Mouse (Mus musculus): ENCODE data around the gene Olfm3. TPM values are rescaled to one million over a fixed set of nuclear protein-coding genes. Genes with fewer than 3 reads are reported as not detected.
A peak's percentile ranks its signal among the peaks of the same experiment; 100 is the strongest.

Olfm3 gene
- polyA plus RNA-seq (2014; fragmentation: Nextera tagmentation; extraction: Ambion mirVana) = 0.84 and 1.0 TPM in 2 replicates

GRCm38 (mm10) chr3:114903924-114904438 is at the start of gene Olfm3:
Olfm3 (plus strand) TSS chr3:114904078.
- Histone ChIP-seq H3K27me3 (ENCODE audit: control insufficient read depth, insufficient read depth, low read length) (no peaks in the 10 kb centered on the region), H3K4me3 (ENCODE audit: low read depth, low read length) (peak within 1 kb of the TSS; percentile 35), H3K27ac (ENCODE audit: low read depth, low read length) (no peak within 1 kb of the TSS), H3K9ac (ENCODE audit: low read length) (peak within 1 kb of the TSS; percentile 23; the same call in 1 of the 2 replicates), H3K4me1 (replicated peaks; ENCODE audit: control insufficient read depth, insufficient read depth, low read length) (no peaks in the 10 kb centered on the region), H3K9me3 (ENCODE audit: control insufficient read depth, low read length) (no peaks in the 10 kb centered on the region), H3K36me3 (ENCODE audit: control insufficient read depth, insufficient read depth, low read length) (no peaks in the 10 kb centered on the region), H3K4me2 (ENCODE audit: low read depth, low read length, severe bottlenecking) (peak within 1 kb of the TSS; percentile 69)
- DNase-seq (ENCODE audit: low spot score) = peak; percentile 86
- 3% methylated on average over 21 of the region's 21 CpGs for WGBS
- peak; percentile 85 for ATAC-seq (replicated peaks; ENCODE audit: low FRiP score)

DNA sequence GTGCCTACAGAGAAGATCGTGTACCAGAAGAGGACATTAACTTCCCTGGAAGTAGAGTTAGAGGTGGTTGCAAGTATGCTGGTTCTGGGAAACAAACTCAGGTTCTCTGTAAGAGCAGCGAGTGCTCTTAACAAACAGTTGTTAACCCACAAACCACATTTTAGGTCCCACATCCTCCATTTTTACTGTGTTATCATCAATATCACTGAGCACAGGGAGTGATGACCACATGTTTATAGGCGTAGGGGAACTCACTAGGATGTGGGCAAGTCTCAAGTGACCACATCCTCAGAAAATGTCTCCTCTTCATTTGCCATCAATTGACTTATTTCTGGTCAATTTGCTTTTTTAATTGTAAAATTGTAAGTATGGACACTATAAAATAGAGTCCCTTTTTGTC is 14.1 kb upstream of the Olfm3 start:
- H3K9ac ChIP-seq (ENCODE audit: low read length) = no peak overlapping the region
- no peak for DNase-seq (ENCODE audit: low spot score)
- H3K27me3 ChIP-seq (ENCODE audit: control insufficient read depth, insufficient read depth, low read length) = no peaks in the 10 kb centered on the region
- H3K4me1 ChIP-seq (replicated peaks; ENCODE audit: control insufficient read depth, insufficient read depth, low read length) = no peaks in the 10 kb centered on the region
- no peaks in the 10 kb centered on the region for H3K36me3 ChIP-seq (ENCODE audit: control insufficient read depth, insufficient read depth, low read length)
- no peaks in the 10 kb centered on the region for H3K9me3 ChIP-seq (ENCODE audit: control insufficient read depth, low read length)
- no peak overlapping the region for H3K4me2 ChIP-seq (ENCODE audit: low read depth, low read length, severe bottlenecking)
- H3K27ac ChIP-seq (ENCODE audit: low read depth, low read length) = no peak overlapping the region
- no peak for ATAC-seq (replicated peaks; ENCODE audit: low FRiP score)
- 83% methylated on average over 3 of the region's 3 CpGs for WGBS
- no peak overlapping the region for H3K4me3 ChIP-seq (ENCODE audit: low read depth, low read length)

GRCm38 (mm10) chr3:114904633-114905423 is 950 bp downstream of the Olfm3 start:
- Histone ChIP-seq H3K4me1 (replicated peaks; ENCODE audit: control insufficient read depth, insufficient read depth, low read length) (no peaks in the 10 kb centered on the region), H3K9me3 (ENCODE audit: control insufficient read depth, low read length) (no peaks in the 10 kb centered on the region), H3K4me2 (ENCODE audit: low read depth, low read length, severe bottlenecking) (peak overlapping the region; percentile 69), H3K27me3 (ENCODE audit: control insufficient read depth, insufficient read depth, low read length) (no peaks in the 10 kb centered on the region), H3K4me3 (ENCODE audit: low read depth, low read length) (peak overlapping the region; percentile 35), H3K36me3 (ENCODE audit: control insufficient read depth, insufficient read depth, low read length) (no peaks in the 10 kb centered on the region), H3K9ac (ENCODE audit: low read length) (peak overlapping the region; percentile 23; the same call in 1 of the 2 replicates), H3K27ac (ENCODE audit: low read depth, low read length) (no peak overlapping the region)
- DNase-seq (ENCODE audit: low spot score) = no peak
- peak; percentile 70 for ATAC-seq (replicated peaks; ENCODE audit: low FRiP score)
- WGBS = 22% methylated on average over 16 of the region's 16 CpGs

GRCm38 (mm10) chr3:114907537-114907936 is 3.7 kb downstream of the Olfm3 start:
- ATAC-seq (replicated peaks; ENCODE audit: low FRiP score) (no peak), DNase-seq (ENCODE audit: low spot score) (no peak)
- no peak overlapping the region for H3K4me2 ChIP-seq (ENCODE audit: low read depth, low read length, severe bottlenecking)
- no peak overlapping the region for H3K4me3 ChIP-seq (ENCODE audit: low read depth, low read length)
- no peak overlapping the region for H3K9ac ChIP-seq (ENCODE audit: low read length)
- H3K27me3 ChIP-seq (ENCODE audit: control insufficient read depth, insufficient read depth, low read length) = no peaks in the 10 kb centered on the region
- H3K4me1 ChIP-seq (replicated peaks; ENCODE audit: control insufficient read depth, insufficient read depth, low read length) = no peaks in the 10 kb centered on the region
- no peak overlapping the region for H3K27ac ChIP-seq (ENCODE audit: low read depth, low read length)
- H3K9me3 ChIP-seq (ENCODE audit: control insufficient read depth, low read length) = no peaks in the 10 kb centered on the region
- H3K36me3 ChIP-seq (ENCODE audit: control insufficient read depth, insufficient read depth, low read length) = no peaks in the 10 kb centered on the region

DNA sequence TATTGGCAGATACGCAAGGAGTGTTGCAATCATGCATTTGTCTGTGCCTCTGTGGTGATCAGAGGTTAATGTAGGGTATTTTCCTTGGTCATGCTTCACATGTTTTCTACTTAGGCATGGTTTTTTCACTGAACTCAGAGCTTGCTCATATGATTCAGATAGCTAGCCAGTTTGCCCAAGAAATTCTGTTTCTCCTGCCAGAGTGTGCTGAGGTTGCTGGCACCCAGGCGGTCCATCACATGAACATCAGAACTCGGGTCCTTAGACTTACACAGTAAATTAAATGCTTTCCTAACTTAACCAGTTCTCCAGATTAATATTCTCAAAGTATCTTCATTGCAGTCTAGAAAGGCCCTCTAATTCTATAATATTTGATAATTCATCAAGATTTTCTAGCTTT is 5.0 kb downstream of the Olfm3 start:
- Histone ChIP-seq H3K9me3 (ENCODE audit: control insufficient read depth, low read length) (no peaks in the 10 kb centered on the region), H3K36me3 (ENCODE audit: control insufficient read depth, insufficient read depth, low read length) (no peaks in the 10 kb centered on the region), H3K4me3 (ENCODE audit: low read depth, low read length) (no peak overlapping the region), H3K4me1 (replicated peaks; ENCODE audit: control insufficient read depth, insufficient read depth, low read length) (no peaks in the 10 kb centered on the region), H3K27ac (ENCODE audit: low read depth, low read length) (no peak overlapping the region), H3K4me2 (ENCODE audit: low read depth, low read length, severe bottlenecking) (no peak overlapping the region), H3K27me3 (ENCODE audit: control insufficient read depth, insufficient read depth, low read length) (no peaks in the 10 kb centered on the region), H3K9ac (ENCODE audit: low read length) (no peak overlapping the region)
- no peak for DNase-seq (ENCODE audit: low spot score)
- WGBS = 92% methylated on average over 3 of the region's 3 CpGs
- no peak for ATAC-seq (replicated peaks; ENCODE audit: low FRiP score)

DNA sequence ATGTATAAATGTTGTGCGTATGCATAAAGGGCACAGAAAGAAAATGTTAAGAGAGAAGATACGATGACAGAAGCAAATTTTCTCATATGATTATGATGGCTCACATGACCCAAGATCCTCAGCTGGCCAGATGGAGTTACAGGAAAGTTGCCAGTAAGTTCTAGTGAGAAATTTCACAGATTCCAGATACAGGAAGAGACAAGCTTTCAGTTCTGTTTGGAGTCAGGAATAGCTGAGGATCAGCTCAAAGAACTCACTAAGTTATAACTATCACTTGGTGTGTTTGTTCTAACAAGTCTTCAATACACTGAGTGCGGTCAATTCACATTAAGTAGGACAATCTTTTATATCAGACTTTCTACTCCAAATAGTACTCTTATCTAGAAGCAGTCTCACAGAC is 16.2 kb downstream of the Olfm3 start:
- no peak overlapping the region for H3K9ac ChIP-seq (ENCODE audit: low read length)
- ATAC-seq (replicated peaks; ENCODE audit: low FRiP score) (no peak), DNase-seq (ENCODE audit: low spot score) (no peak)
- H3K4me2 ChIP-seq (ENCODE audit: low read depth, low read length, severe bottlenecking) = no peak overlapping the region
- no peak overlapping the region for H3K27ac ChIP-seq (ENCODE audit: low read depth, low read length)
- H3K4me1 ChIP-seq (replicated peaks; ENCODE audit: control insufficient read depth, insufficient read depth, low read length) = no peaks in the 10 kb centered on the region
- no peaks in the 10 kb centered on the region for H3K9me3 ChIP-seq (ENCODE audit: control insufficient read depth, low read length)
- WGBS = 88% methylated on average over 3 of the region's 3 CpGs
- no peaks in the 10 kb centered on the region for H3K36me3 ChIP-seq (ENCODE audit: control insufficient read depth, insufficient read depth, low read length)
- no peaks in the 10 kb centered on the region for H3K27me3 ChIP-seq (ENCODE audit: control insufficient read depth, insufficient read depth, low read length)
- no peak overlapping the region for H3K4me3 ChIP-seq (ENCODE audit: low read depth, low read length)

DNA sequence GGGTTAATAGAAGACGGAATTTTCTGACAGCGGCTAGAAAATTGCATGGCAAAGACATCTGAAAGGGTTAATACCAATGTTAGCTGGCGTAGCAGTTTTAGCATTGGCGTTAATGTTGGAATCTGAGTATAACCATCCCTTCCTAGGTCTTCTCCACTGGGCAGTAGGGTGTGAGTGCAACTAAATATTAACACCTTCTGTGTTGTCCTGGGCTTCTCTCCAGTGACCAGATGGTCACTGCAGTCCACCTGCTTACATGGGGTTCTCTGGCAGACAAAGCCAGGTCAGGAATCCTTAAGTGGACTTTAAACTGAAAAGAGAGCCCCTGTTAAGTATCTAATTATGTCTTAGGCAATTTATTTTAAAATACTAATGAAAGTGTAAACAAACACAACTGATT is 25.7 kb downstream of the Olfm3 start:
- Histone ChIP-seq H3K9me3 (ENCODE audit: control insufficient read depth, low read length) (no peaks in the 10 kb centered on the region), H3K4me3 (ENCODE audit: low read depth, low read length) (no peak overlapping the region), H3K4me2 (ENCODE audit: low read depth, low read length, severe bottlenecking) (no peak overlapping the region), H3K9ac (ENCODE audit: low read length) (no peak overlapping the region), H3K36me3 (ENCODE audit: control insufficient read depth, insufficient read depth, low read length) (no peaks in the 10 kb centered on the region), H3K27me3 (ENCODE audit: control insufficient read depth, insufficient read depth, low read length) (no peaks in the 10 kb centered on the region), H3K27ac (ENCODE audit: low read depth, low read length) (no peak overlapping the region), H3K4me1 (replicated peaks; ENCODE audit: control insufficient read depth, insufficient read depth, low read length) (no peaks in the 10 kb centered on the region)
- ATAC-seq (replicated peaks; ENCODE audit: low FRiP score) (no peak), DNase-seq (ENCODE audit: low spot score) (no peak)
- 81% methylated on average over 4 of the region's 4 CpGs for WGBS

- Histone ChIP-seq H3K36me3 (ENCODE audit: control insufficient read depth, insufficient read depth, low read length) (no peaks in the 10 kb centered on the region), H3K27me3 (ENCODE audit: control insufficient read depth, insufficient read depth, low read length) (no peaks in the 10 kb centered on the region), H3K9ac (ENCODE audit: low read length) (no peak overlapping the region), H3K9me3 (ENCODE audit: control insufficient read depth, low read length) (no peaks in the 10 kb centered on the region), H3K4me3 (ENCODE audit: low read depth, low read length) (no peak overlapping the region), H3K27ac (ENCODE audit: low read depth, low read length) (no peak overlapping the region), H3K4me1 (replicated peaks; ENCODE audit: control insufficient read depth, insufficient read depth, low read length) (no peaks in the 10 kb centered on the region), H3K4me2 (ENCODE audit: low read depth, low read length, severe bottlenecking) (no peak overlapping the region)
- WGBS = 88% methylated on average over 2 of the region's 2 CpGs
- no peak for DNase-seq (ENCODE audit: low spot score)
- no peak for ATAC-seq (replicated peaks; ENCODE audit: low FRiP score)
Observed at GRCm38 (mm10) chr3:114930336-114930735, 26.5 kb downstream of the Olfm3 start.

GRCm38 (mm10) chr3:114930796-114931195 is 26.9 kb downstream of the Olfm3 start:
- H3K4me2 ChIP-seq (ENCODE audit: low read depth, low read length, severe bottlenecking) = no peak overlapping the region
- no peak overlapping the region for H3K27ac ChIP-seq (ENCODE audit: low read depth, low read length)
- H3K4me1 ChIP-seq (replicated peaks; ENCODE audit: control insufficient read depth, insufficient read depth, low read length) = no peaks in the 10 kb centered on the region
- no peaks in the 10 kb centered on the region for H3K27me3 ChIP-seq (ENCODE audit: control insufficient read depth, insufficient read depth, low read length)
- DNase-seq (ENCODE audit: low spot score) = no peak
- ATAC-seq (replicated peaks; ENCODE audit: low FRiP score) = no peak
- 80% methylated on average over 2 of the region's 2 CpGs for WGBS
- H3K4me3 ChIP-seq (ENCODE audit: low read depth, low read length) = no peak overlapping the region
- H3K9me3 ChIP-seq (ENCODE audit: control insufficient read depth, low read length) = no peaks in the 10 kb centered on the region
- H3K9ac ChIP-seq (ENCODE audit: low read length) = no peak overlapping the region
- no peaks in the 10 kb centered on the region for H3K36me3 ChIP-seq (ENCODE audit: control insufficient read depth, insufficient read depth, low read length)
